Mouse (Mus musculus): Measurements from ENCODE around the gene Maml3.

The Maml3 gene

GRCm38 (mm10) chr3:52046027-52046700 lies 58.7 kb downstream of the Maml3 start:
- DNase-seq (ENCODE audit: low read depth) = peak; percentile 70

GRCm38 (mm10) chr3:52045221-52045641 lies 59.6 kb downstream of the Maml3 start:
- peak; percentile 17 for DNase-seq (ENCODE audit: low read depth)

- no peak for DNase-seq (ENCODE audit: low read depth)
These were observed 60.2 kb downstream of the Maml3 start for GRCm38 (mm10) chr3:52044651-52045050.

- no peak for DNase-seq (ENCODE audit: low read depth)
These were observed 61.0 kb downstream of the Maml3 start for GRCm38 (mm10) chr3:52043847-52044246.

GRCm38 (mm10) chr3:52042680-52043079 lies 62.2 kb downstream of the Maml3 start:
- DNase-seq (ENCODE audit: low read depth) = no peak

GRCm38 (mm10) chr3:52039958-52040357 lies 64.9 kb downstream of the Maml3 start:
- no peak for DNase-seq (ENCODE audit: low read depth)

- DNase-seq (ENCODE audit: low read depth) = no peak
These were observed 67.6 kb downstream of the Maml3 start for GRCm38 (mm10) chr3:52037260-52037659.

GRCm38 (mm10) chr3:52035404-52035803 lies 69.5 kb downstream of the Maml3 start:
- no peak for DNase-seq (ENCODE audit: low read depth)

- no peak for DNase-seq (ENCODE audit: low read depth)
These were observed 70.9 kb downstream of the Maml3 start for GRCm38 (mm10) chr3:52033857-52034588.

- no peak for DNase-seq (ENCODE audit: low read depth)
These were observed 73.5 kb downstream of the Maml3 start for GRCm38 (mm10) chr3:52031327-52031726.

GRCm38 (mm10) chr3:52030114-52030513 lies 74.8 kb downstream of the Maml3 start:
- peak; percentile 47 for DNase-seq (ENCODE audit: low read depth)

GRCm38 (mm10) chr3:52029661-52030081 lies 75.2 kb downstream of the Maml3 start:
- peak; percentile 60 for DNase-seq (ENCODE audit: low read depth)

GRCm38 (mm10) chr3:52027972-52028371 lies 76.9 kb downstream of the Maml3 start:
- DNase-seq (ENCODE audit: low read depth) = no peak

- no peak for DNase-seq (ENCODE audit: low read depth)
These were observed 82.4 kb downstream of the Maml3 start for GRCm38 (mm10) chr3:52022486-52022885.

GRCm38 (mm10) chr3:52018103-52018439 lies 86.8 kb downstream of the Maml3 start:
- no peak for DNase-seq (ENCODE audit: low read depth)

- DNase-seq (ENCODE audit: low read depth) = peak; percentile 25
These were observed 87.3 kb downstream of the Maml3 start for GRCm38 (mm10) chr3:52017439-52018102.

- DNase-seq (ENCODE audit: low read depth) = no peak
These were observed 88.7 kb downstream of the Maml3 start for GRCm38 (mm10) chr3:52016178-52016577.

GRCm38 (mm10) chr3:52015556-52015955 lies 89.3 kb downstream of the Maml3 start:
- no peak for DNase-seq (ENCODE audit: low read depth)

GRCm38 (mm10) chr3:52011032-52011710 lies 93.7 kb downstream of the Maml3 start:
- no peak for DNase-seq (ENCODE audit: low read depth)

GRCm38 (mm10) chr3:52009321-52009720 lies 95.6 kb downstream of the Maml3 start:
- DNase-seq (ENCODE audit: low read depth) = peak; percentile 50

- peak; percentile 79 for DNase-seq (ENCODE audit: low read depth)
These were observed 97.1 kb downstream of the Maml3 start for GRCm38 (mm10) chr3:52007602-52008252.

Data from induced T-regulatory cell, adult 2 months (primary cell).